Mouse (Mus musculus): ENCODE data around the gene Tk2. TPM values are rescaled to one million over a fixed set of nuclear protein-coding genes. Genes with fewer than 3 reads are reported as not detected.

Tk2 gene
- total and polyA plus RNA-seq, 3 experiments, result 47.0 to 47.8 (median 47.1) TPM

- Histone ChIP-seq H3K36me3 (replicated peaks) (peaks cover 99% of the 10 kb centered on the region), H3K9me3 (replicated peaks) (peaks cover 18% of the 10 kb centered on the region), H3K27me3 (ENCODE audit: insufficient read depth, low read length) (no peaks in the 10 kb centered on the region), H3K4me3 (ENCODE audit: low read depth, low read length) (no peak overlapping the region), H3K4me1 (ENCODE audit: insufficient read depth, low read depth, low read length) (peaks cover 57% of the 10 kb centered on the region)
- no peak for ATAC-seq (ENCODE audit: extremely low read depth, insufficient number of reproducible peaks, low FRiP score, poor library complexity, severe bottlenecking)
- DNase-seq (ENCODE audit: low spot score), result no peak
- TF ChIP-seq TAL1 (conservative IDR thresholded peaks at IDR 0.05; ENCODE audit: low read depth, low read length), result no peak
- TF ChIP-seq GATA1 (IDR thresholded peaks at IDR 0.05; ENCODE audit: borderline replicate concordance, low read length), result no peak
- TF ChIP-seq GATA2 (IDR thresholded peaks at IDR 0.05; ENCODE audit: borderline replicate concordance, low read depth, low read length), result no peak
- TF ChIP-seq CTCF (IDR thresholded peaks at IDR 0.05; ENCODE audit: low read depth, low read length), result no peak
- no peak for TF ChIP-seq POLR2AphosphoS5 (IDR thresholded peaks at IDR 0.05; ENCODE audit: insufficient replicate concordance, low read depth, low read length)
Observed at GRCm38 (mm10) chr8:104232039-104232438, 16.3 kb downstream of the Tk2 start.

GRCm38 (mm10) chr8:104230377-104230776 is 18.0 kb downstream of the Tk2 start:
- DNase-seq (ENCODE audit: low spot score) (peak; percentile 61), ATAC-seq (ENCODE audit: extremely low read depth, insufficient number of reproducible peaks, low FRiP score, poor library complexity, severe bottlenecking) (peak; percentile 91)
- H3K36me3 ChIP-seq (replicated peaks), result peaks cover 99% of the 10 kb centered on the region
- peaks cover 21% of the 10 kb centered on the region for H3K9me3 ChIP-seq (replicated peaks)
- H3K27me3 ChIP-seq (ENCODE audit: insufficient read depth, low read length), result no peaks in the 10 kb centered on the region
- no peak overlapping the region; the same call in 1 of the 2 replicates for H3K4me3 ChIP-seq (ENCODE audit: low read depth, low read length)
- H3K4me1 ChIP-seq (ENCODE audit: insufficient read depth, low read depth, low read length), result peaks cover 51% of the 10 kb centered on the region
- TF ChIP-seq CTCF (IDR thresholded peaks at IDR 0.05; ENCODE audit: low read depth, low read length) (no peak), GATA2 (IDR thresholded peaks at IDR 0.05; ENCODE audit: borderline replicate concordance, low read depth, low read length) (no peak), GATA1 (IDR thresholded peaks at IDR 0.05; ENCODE audit: borderline replicate concordance, low read length) (no peak), POLR2AphosphoS5 (IDR thresholded peaks at IDR 0.05; ENCODE audit: insufficient replicate concordance, low read depth, low read length) (no peak), TAL1 (conservative IDR thresholded peaks at IDR 0.05; ENCODE audit: low read depth, low read length) (peak; percentile 88)

GRCm38 (mm10) chr8:104227048-104227447 is 21.3 kb downstream of the Tk2 start:
- H3K4me1 ChIP-seq (ENCODE audit: insufficient read depth, low read depth, low read length), result peaks cover 33% of the 10 kb centered on the region

DNA sequence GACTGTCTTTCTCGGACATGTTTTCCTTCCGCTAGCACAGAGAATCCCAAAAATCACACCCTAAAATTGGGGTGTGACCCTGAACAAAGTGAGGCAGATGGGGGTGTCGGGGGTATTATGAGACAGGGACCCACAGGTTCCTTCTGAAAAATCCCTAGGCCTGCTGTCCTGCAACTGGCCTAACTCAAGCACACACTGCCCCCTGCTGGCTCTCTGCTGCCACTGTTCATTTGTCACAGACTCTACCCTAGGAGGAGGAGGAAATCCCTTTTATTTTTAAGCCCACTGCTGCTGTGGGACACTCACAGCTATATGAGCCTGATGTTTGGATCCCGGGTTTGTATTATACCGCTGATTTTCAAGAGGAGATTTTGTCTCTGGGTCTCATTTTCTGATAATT is 28.6 kb downstream of the Tk2 start:
- ATAC-seq (ENCODE audit: extremely low read depth, insufficient number of reproducible peaks, low FRiP score, poor library complexity, severe bottlenecking), result peak; percentile 61
- H3K4me3 ChIP-seq (ENCODE audit: low read depth, low read length), result no peak overlapping the region

More at GRCm38 (mm10) chr8:104227048-104227447, 21.3 kb downstream of the Tk2 start:
- H3K9me3 ChIP-seq (replicated peaks), result peaks cover 18% of the 10 kb centered on the region
- peaks cover 74% of the 10 kb centered on the region for H3K36me3 ChIP-seq (replicated peaks)
- H3K4me3 ChIP-seq (ENCODE audit: low read depth, low read length), result no peak overlapping the region
- H3K27me3 ChIP-seq (ENCODE audit: insufficient read depth, low read length), result no peaks in the 10 kb centered on the region
- TF ChIP-seq GATA2 (IDR thresholded peaks at IDR 0.05; ENCODE audit: borderline replicate concordance, low read depth, low read length), result no peak
- TF ChIP-seq CTCF (IDR thresholded peaks at IDR 0.05; ENCODE audit: low read depth, low read length), result no peak
- no peak for TF ChIP-seq GATA1 (IDR thresholded peaks at IDR 0.05; ENCODE audit: borderline replicate concordance, low read length)
- no peak for TF ChIP-seq TAL1 (conservative IDR thresholded peaks at IDR 0.05; ENCODE audit: low read depth, low read length)
- TF ChIP-seq POLR2AphosphoS5 (IDR thresholded peaks at IDR 0.05; ENCODE audit: insufficient replicate concordance, low read depth, low read length), result no peak
- ATAC-seq (ENCODE audit: extremely low read depth, insufficient number of reproducible peaks, low FRiP score, poor library complexity, severe bottlenecking) (no peak), DNase-seq (ENCODE audit: low spot score) (no peak)

DNA sequence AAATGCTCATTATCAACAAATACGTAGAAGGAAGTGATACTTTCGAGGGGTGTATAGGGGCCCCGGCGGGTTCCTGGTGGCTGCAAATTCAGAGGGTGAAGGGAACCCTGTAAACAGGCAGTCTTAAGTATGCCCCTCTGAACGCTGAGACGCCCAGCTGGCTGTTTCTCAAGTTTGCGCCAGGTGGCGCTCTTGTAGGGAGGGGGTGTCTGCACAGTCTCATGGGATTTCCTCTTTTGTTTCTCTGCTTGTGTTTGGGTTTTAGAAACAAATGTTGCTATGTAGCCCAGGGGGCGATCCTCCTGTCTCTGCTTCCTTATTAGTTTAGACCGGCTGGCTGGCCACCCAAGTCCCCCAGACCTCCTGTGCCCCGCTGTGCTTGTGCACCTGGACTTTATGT is 29.3 kb downstream of the Tk2 start:
- H3K4me1 ChIP-seq (ENCODE audit: insufficient read depth, low read depth, low read length), result peaks cover 20% of the 10 kb centered on the region
- H3K4me3 ChIP-seq (ENCODE audit: low read depth, low read length), result no peak overlapping the region; the same call in 1 of the 2 replicates
- TF ChIP-seq GATA1 (IDR thresholded peaks at IDR 0.05; ENCODE audit: borderline replicate concordance, low read length) (no peak), GATA2 (IDR thresholded peaks at IDR 0.05; ENCODE audit: borderline replicate concordance, low read depth, low read length) (no peak), TAL1 (conservative IDR thresholded peaks at IDR 0.05; ENCODE audit: low read depth, low read length) (no peak), CTCF (IDR thresholded peaks at IDR 0.05; ENCODE audit: low read depth, low read length) (peak; percentile 72)
- ATAC-seq (ENCODE audit: extremely low read depth, insufficient number of reproducible peaks, low FRiP score, poor library complexity, severe bottlenecking) (peak; percentile 66), DNase-seq (ENCODE audit: low spot score) (peak; percentile 68)
- H3K36me3 ChIP-seq (replicated peaks), result no peaks in the 10 kb centered on the region
- H3K9me3 ChIP-seq (replicated peaks), result peaks cover under 1% of the 10 kb centered on the region; the same call in 1 of the 2 replicates
- peaks cover 15% of the 10 kb centered on the region for H3K27me3 ChIP-seq (ENCODE audit: insufficient read depth, low read length)

More for the DNA sequence above, 28.6 kb downstream of the Tk2 start:
- peaks cover 7% of the 10 kb centered on the region for H3K9me3 ChIP-seq (replicated peaks)
- peak; percentile 50 for DNase-seq (ENCODE audit: low spot score)
- peaks cover 14% of the 10 kb centered on the region for H3K27me3 ChIP-seq (ENCODE audit: insufficient read depth, low read length)
- TF ChIP-seq CTCF (IDR thresholded peaks at IDR 0.05; ENCODE audit: low read depth, low read length) (peak; percentile 77), POLR2AphosphoS5 (IDR thresholded peaks at IDR 0.05; ENCODE audit: insufficient replicate concordance, low read depth, low read length) (no peak), TAL1 (conservative IDR thresholded peaks at IDR 0.05; ENCODE audit: low read depth, low read length) (no peak), GATA2 (IDR thresholded peaks at IDR 0.05; ENCODE audit: borderline replicate concordance, low read depth, low read length) (no peak)
- peaks cover 3% of the 10 kb centered on the region for H3K36me3 ChIP-seq (replicated peaks)
- peaks cover 20% of the 10 kb centered on the region for H3K4me1 ChIP-seq (ENCODE audit: insufficient read depth, low read depth, low read length)

- Histone ChIP-seq H3K27me3 (ENCODE audit: insufficient read depth, low read length) (peaks cover 15% of the 10 kb centered on the region), H3K9me3 (replicated peaks) (no peaks in the 10 kb centered on the region), H3K4me1 (ENCODE audit: insufficient read depth, low read depth, low read length) (peaks cover 20% of the 10 kb centered on the region), H3K4me3 (ENCODE audit: low read depth, low read length) (no peak overlapping the region), H3K36me3 (replicated peaks) (no peaks in the 10 kb centered on the region)
- TF ChIP-seq POLR2AphosphoS5 (IDR thresholded peaks at IDR 0.05; ENCODE audit: insufficient replicate concordance, low read depth, low read length), result no peak
- DNase-seq (ENCODE audit: low spot score) (no peak), ATAC-seq (ENCODE audit: extremely low read depth, insufficient number of reproducible peaks, low FRiP score, poor library complexity, severe bottlenecking) (no peak)
Observed at GRCm38 (mm10) chr8:104217601-104218000, 30.8 kb downstream of the Tk2 start.
